Mouse (Mus musculus) ovary, postnatal 10 days (tissue): ENCODE measurements around the gene Vmn2r45.
"Not testable (repeated sequence)": the region's sequence is repeated elsewhere in the genome, so short reads cannot be mapped to it uniquely, and the experiment has no call there.

Experiments
- DNase-seq: peaks from one replicate; pipeline ENCODE4 v3.0.0; 2022; ENCODE audit warnings: low spot score

Vmn2r45 gene

GRCm38 (mm10) chr7:8488975-8489374, at the start of gene Vmn2r45:
Vmn2r45 (minus strand) TSS chr7:8489075.
- not testable (repeated sequence) for DNase-seq
